Mouse (Mus musculus): ENCODE results near the gene Bex1. TPM values are rescaled to one million over a fixed set of nuclear protein-coding genes. Genes with fewer than 3 reads are reported as not detected.

The Bex1 gene
- polyA plus RNA-seq (2017; shearing (Covaris generic)) = not detected

GRCm38 (mm10) chrX:136214729-136215677 is at the start of gene Bex1, which contains the start of gene Tceal7:
TSS of gene Bex1 (minus strand) at chrX:136215513.
TSS of gene Tceal7 (plus strand) at chrX:136214779.

GRCm38 (mm10) chrX:136244574-136245229 is 29.4 kb upstream of the Bex1 start, which contains the start of gene Tceal9:
TSS of gene Tceal9 (plus strand) at chrX:136245079.

GRCm38 (mm10) chrX:136203664-136204066 is 11.6 kb downstream of the Bex1 start, which contains the start of gene Tceal5:
TSS of gene Tceal5 (minus strand) at chrX:136203876.

GRCm38 (mm10) chrX:136172118-136172551 is 43.2 kb downstream of the Bex1 start, which contains the start of gene Tceal8:
TSS of gene Tceal8 (minus strand) at chrX:136172342.

Other genes starting within 250 kb of the Bex1 start
- 9.5 TPM for gene Arxes2, start 221.7 kb downstream of the Bex1 start, polyA plus RNA-seq (2017; shearing (Covaris generic))
- gene Arxes1, start 182.1 kb downstream of the Bex1 start, polyA plus RNA-seq (2017; shearing (Covaris generic)) = not detected
- 0.44 TPM for gene Bex2, start 147.3 kb downstream of the Bex1 start, polyA plus RNA-seq (2017; shearing (Covaris generic))
- not detected for gene Nxf3, start 130.3 kb downstream of the Bex1 start, polyA plus RNA-seq (2017; shearing (Covaris generic))
- gene Bex4, start 76.5 kb downstream of the Bex1 start, polyA plus RNA-seq (2017; shearing (Covaris generic)) = not detected
- gene Tceal8, start 43.2 kb downstream of the Bex1 start, polyA plus RNA-seq (2017; shearing (Covaris generic)) = 1.7 TPM
- not detected for gene Tceal5, start 11.6 kb downstream of the Bex1 start, polyA plus RNA-seq (2017; shearing (Covaris generic))
- gene Tceal7, start 734 bp downstream of the Bex1 start, polyA plus RNA-seq (2017; shearing (Covaris generic)) = not detected
- gene Tceal9, start 29.6 kb upstream of the Bex1 start, polyA plus RNA-seq (2017; shearing (Covaris generic)) = 54.7 TPM
- gene Bex3, start 54.7 kb upstream of the Bex1 start, polyA plus RNA-seq (2017; shearing (Covaris generic)) = 90.9 TPM